Mouse (Mus musculus) liver, embryonic 11.5 days (tissue): ENCODE measurements around the gene Gm20835. TPM values are rescaled to one million over a fixed set of nuclear protein-coding genes. Genes with fewer than 3 reads are reported as not detected.
"Not testable (repeated sequence)": the region's sequence is repeated elsewhere in the genome, so short reads cannot be mapped to it uniquely, and the experiment has no call there.

Experiments
- ATAC-seq: fragments of 200-750 bp; cut with Nextera tagmentation; replicated peaks from 2 replicates; pipeline ENCODE4 v1.8.0; 2017; ENCODE audit warnings: moderate number of reproducible peaks, mild to moderate bottlenecking, moderate TSS enrichment, moderate library complexity; ENCODE audit not compliant: low FRiP score
- DNase-seq: peaks from one replicate; pipeline ENCODE4 v3.0.0-alpha.2; 2017; ENCODE audit warnings: low spot score
- H3K27ac ChIP-seq: fragments of 300-500 bp; sonication (generic); 2 replicates; pipeline ENCODE4 v1.5.1; 2014; ENCODE audit warnings: mild to moderate bottlenecking, low read depth, low read length, control low read depth
- H3K27me3 ChIP-seq: fragments of 300-500 bp; sonication (generic); replicated peaks from 2 replicates; pipeline ENCODE4 v1.6.1; 2014; ENCODE audit warnings: low read length, mixed read lengths; ENCODE audit not compliant: control insufficient read depth, insufficient read depth
- H3K36me3 ChIP-seq: fragments of 300-500 bp; sonication (generic); 2 replicates; pipeline ENCODE4 v1.6.1; 2014; ENCODE audit warnings: mild to moderate bottlenecking, low read length, moderate library complexity, mixed read lengths; ENCODE audit not compliant: control insufficient read depth, insufficient read depth
- H3K4me1 ChIP-seq: fragments of 300-500 bp; sonication (generic); replicated peaks from 2 replicates; pipeline ENCODE4 v1.6.1; 2014; ENCODE audit warnings: low read length, mixed read lengths; ENCODE audit not compliant: control insufficient read depth, insufficient read depth
- H3K4me2 ChIP-seq: fragments of 300-500 bp; sonication (generic); 2 replicates; pipeline ENCODE4 v1.6.1; 2014; ENCODE audit warnings: mild to moderate bottlenecking, control low read depth, moderate library complexity
- H3K4me3 ChIP-seq: fragments of 300-500 bp; sonication (generic); 2 replicates; pipeline ENCODE4 v1.5.1; 2014; ENCODE audit warnings: low read depth, low read length, control low read depth
- H3K9ac ChIP-seq: fragments of 300-500 bp; sonication (generic); 2 replicates; pipeline ENCODE4 v1.6.1; 2014; ENCODE audit warnings: low read depth, low read length, control low read depth
- H3K9me3 ChIP-seq: fragments of 300-500 bp; sonication (generic); 2 replicates; pipeline ENCODE4 v1.6.1; 2016; ENCODE audit warnings: low read length, inconsistent platforms, mixed read lengths; ENCODE audit not compliant: control insufficient read depth
- WGBS: fragments of 180-500 bp; shearing (Covaris S2); extraction: QIAGEN DNeasy Blood & Tissue Kit; methylation state at CpG from one replicate; pipeline ENCODE4 v1.1.7; 2014; 5-methylcytosine and 5-hydroxymethylcytosine counted together
- polyA plus RNA-seq: library from polyadenylated mRNA; unstranded; fragments of >200 nt; fragmentation: Nextera tagmentation; extraction: Ambion mirVana; gene quantifications from 2 replicates; pipeline ENCODE4 v1.2.1, GENCODE M21; 2014

Gene Gm20835
- polyA plus RNA-seq: not detected in 2 replicates

DNA sequence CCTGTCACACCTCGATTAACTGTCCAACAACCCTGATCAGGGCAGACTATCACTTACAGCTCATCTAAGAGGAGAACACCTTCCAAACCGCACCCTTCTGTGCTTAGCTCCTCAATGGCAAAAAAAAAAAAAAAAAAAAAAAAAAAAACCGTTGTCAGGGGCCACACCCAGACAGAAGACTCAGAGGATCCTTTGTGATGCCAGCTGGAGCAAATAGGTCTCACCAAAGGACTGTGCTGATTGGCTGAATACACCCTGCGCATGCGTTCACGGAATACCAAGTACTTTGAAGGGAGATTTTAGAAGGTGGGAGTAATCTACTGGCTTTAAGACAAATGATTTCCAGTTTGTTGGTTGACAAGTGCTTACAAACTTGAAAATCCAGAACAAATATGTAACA, at the start of gene Gm20835:
TSS of gene Gm20835 (minus strand) at position 101 of the 400 bp plus-strand sequence.
- H3K4me1 ChIP-seq, H3K9ac ChIP-seq, H3K4me2 ChIP-seq, H3K9me3 ChIP-seq, H3K4me3 ChIP-seq, ATAC-seq, H3K36me3 ChIP-seq, H3K27ac ChIP-seq, H3K27me3 ChIP-seq, DNase-seq: not testable (repeated sequence)
- WGBS: no CpG with 5 or more reads among the region's 6 CpGs
